Mouse (Mus musculus): ENCODE results near the gene Atp5j2. TPM values are rescaled to one million over a fixed set of nuclear protein-coding genes. Genes with fewer than 3 reads are reported as not detected.
"Not testable (repeated sequence)": the region's sequence is repeated elsewhere in the genome, so short reads cannot be mapped to it uniquely, and the experiment has no call there.

Gene Atp5j2
- polyA plus RNA-seq, 1 experiment from 2014 or later, result 568 TPM

DNA sequence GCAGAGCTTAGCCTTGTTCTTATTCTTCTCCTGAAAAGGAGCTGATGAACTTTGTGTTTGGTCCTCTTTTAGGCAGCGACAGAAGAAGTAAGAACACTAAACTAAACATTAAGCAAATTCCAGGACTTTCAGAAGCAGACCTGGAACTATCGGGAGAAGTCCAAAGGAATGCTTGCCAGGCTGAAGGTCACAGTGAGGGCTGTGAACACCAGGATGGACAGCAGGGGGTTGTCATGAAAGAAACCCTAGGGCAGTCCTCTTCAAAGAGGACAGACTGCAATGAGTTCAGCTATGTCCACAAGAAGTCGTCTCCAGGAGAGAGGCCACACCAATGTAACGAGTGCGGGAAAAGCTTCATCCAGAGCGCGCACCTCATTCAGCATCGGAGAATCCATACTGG, 28.1 kb upstream of the Atp5j2 start:
- whole genome bisulfite sequencing, result 93% methylated on average over 8 of the region's 8 CpGs
- Histone ChIP-seq H3K27ac (ENCODE audit: low read depth, low read length) (no peak overlapping the region), H3K4me3 (ENCODE audit: low read length) (no peak overlapping the region), H3K4me2 (replicated peaks; ENCODE audit: low read depth, low read length) (no peak overlapping the region), H3K4me1 (ENCODE audit: control insufficient read depth, insufficient read depth, low read length) (no peaks in the 10 kb centered on the region), H3K27me3 (ENCODE audit: control insufficient read depth, insufficient read depth, low read length) (no peaks in the 10 kb centered on the region), H3K36me3 (ENCODE audit: control insufficient read depth, insufficient read depth, low read length) (peaks cover 33% of the 10 kb centered on the region), H3K9me3 (ENCODE audit: control insufficient read depth, low read length) (no peaks in the 10 kb centered on the region), H3K9ac (ENCODE audit: low read depth, low read length) (no peak overlapping the region)
- ATAC-seq (ENCODE audit: low FRiP score, low TSS enrichment), result no peak

DNA sequence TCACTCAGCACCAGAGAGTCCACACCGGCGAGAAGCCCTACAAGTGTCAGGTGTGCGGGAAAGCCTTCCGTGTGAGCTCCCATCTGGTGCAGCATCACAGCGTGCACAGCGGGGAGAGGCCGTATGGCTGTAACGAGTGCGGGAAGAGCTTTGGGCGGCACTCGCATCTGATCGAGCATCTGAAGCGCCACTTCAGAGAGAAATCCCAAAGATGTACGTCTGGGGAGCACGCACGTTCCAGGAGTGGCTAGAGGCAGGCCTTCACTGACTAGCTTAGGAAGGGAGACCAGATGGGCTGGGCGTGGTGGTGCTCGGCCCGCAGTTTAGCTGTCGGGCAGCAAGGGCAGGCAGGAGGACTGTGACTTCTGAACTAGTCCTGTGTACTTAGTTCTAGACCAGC, 26.8 kb upstream of the Atp5j2 start:
- Histone ChIP-seq H3K27ac (ENCODE audit: low read depth, low read length) (no peak overlapping the region), H3K4me2 (replicated peaks; ENCODE audit: low read depth, low read length) (no peak overlapping the region), H3K36me3 (ENCODE audit: control insufficient read depth, insufficient read depth, low read length) (peaks cover 41% of the 10 kb centered on the region), H3K4me1 (ENCODE audit: control insufficient read depth, insufficient read depth, low read length) (no peaks in the 10 kb centered on the region), H3K4me3 (ENCODE audit: low read length) (no peak overlapping the region), H3K9me3 (ENCODE audit: control insufficient read depth, low read length) (no peaks in the 10 kb centered on the region), H3K9ac (ENCODE audit: low read depth, low read length) (no peak overlapping the region), H3K27me3 (ENCODE audit: control insufficient read depth, insufficient read depth, low read length) (no peaks in the 10 kb centered on the region)
- WGBS, result 95% methylated on average over 20 of the region's 20 CpGs
- ATAC-seq (ENCODE audit: low FRiP score, low TSS enrichment), result no peak

DNA sequence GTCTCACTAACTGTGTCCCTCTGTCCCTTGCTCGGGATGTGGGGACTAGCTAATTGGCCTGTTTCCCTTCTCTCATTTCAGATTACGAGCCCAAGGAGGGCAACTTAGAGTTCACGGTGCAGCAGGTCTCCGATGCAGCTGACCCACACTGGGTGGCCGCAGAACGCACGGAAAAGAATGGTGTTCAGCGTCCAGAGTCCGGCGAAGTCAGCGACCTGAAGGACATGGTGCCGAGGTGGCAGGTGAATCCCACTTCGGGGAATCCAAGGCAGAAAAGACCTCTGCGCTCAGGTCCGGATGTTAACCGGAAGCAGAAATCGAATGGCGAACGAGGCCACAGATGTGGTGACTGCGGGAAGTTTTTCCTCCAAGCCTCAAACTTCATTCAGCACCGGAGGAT, 26.3 kb upstream of the Atp5j2 start:
- Histone ChIP-seq H3K27ac (ENCODE audit: low read depth, low read length) (no peak overlapping the region), H3K36me3 (ENCODE audit: control insufficient read depth, insufficient read depth, low read length) (peaks cover 45% of the 10 kb centered on the region), H3K4me2 (replicated peaks; ENCODE audit: low read depth, low read length) (no peak overlapping the region), H3K4me3 (ENCODE audit: low read length) (no peak overlapping the region), H3K9ac (ENCODE audit: low read depth, low read length) (no peak overlapping the region), H3K9me3 (ENCODE audit: control insufficient read depth, low read length) (no peaks in the 10 kb centered on the region), H3K4me1 (ENCODE audit: control insufficient read depth, insufficient read depth, low read length) (no peaks in the 10 kb centered on the region), H3K27me3 (ENCODE audit: control insufficient read depth, insufficient read depth, low read length) (no peaks in the 10 kb centered on the region)
- no peak for ATAC-seq (ENCODE audit: low FRiP score, low TSS enrichment)
- 95% methylated on average over 21 of the region's 21 CpGs for WGBS

DNA sequence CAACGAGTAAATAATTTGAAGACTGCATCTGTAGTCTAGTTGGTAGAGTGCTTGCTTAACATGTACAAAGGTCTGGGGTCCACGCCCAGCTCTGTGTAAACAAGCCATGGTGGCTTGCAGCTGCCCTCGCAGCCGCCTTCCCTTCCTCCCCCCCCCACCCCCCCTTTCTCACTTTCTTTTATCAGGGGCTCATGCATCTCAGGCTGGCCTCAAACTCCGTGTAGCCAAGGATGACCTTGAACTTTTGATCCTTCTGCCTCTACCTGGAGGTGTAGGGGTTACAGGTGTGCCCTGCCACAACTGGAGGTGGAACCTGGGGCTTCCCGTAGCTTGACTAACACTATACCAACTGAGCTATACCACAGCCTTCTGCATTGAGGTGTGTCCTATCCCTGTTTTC, 25.9 kb upstream of the Atp5j2 start:
- Histone ChIP-seq H3K4me3 (ENCODE audit: low read length) (no peak overlapping the region), H3K27me3 (ENCODE audit: control insufficient read depth, insufficient read depth, low read length) (no peaks in the 10 kb centered on the region), H3K4me2 (replicated peaks; ENCODE audit: low read depth, low read length) (no peak overlapping the region), H3K36me3 (ENCODE audit: control insufficient read depth, insufficient read depth, low read length) (peaks cover 49% of the 10 kb centered on the region), H3K27ac (ENCODE audit: low read depth, low read length) (no peak overlapping the region), H3K4me1 (ENCODE audit: control insufficient read depth, insufficient read depth, low read length) (no peaks in the 10 kb centered on the region), H3K9me3 (ENCODE audit: control insufficient read depth, low read length) (no peaks in the 10 kb centered on the region), H3K9ac (ENCODE audit: low read depth, low read length) (no peak overlapping the region)
- ATAC-seq (ENCODE audit: low FRiP score, low TSS enrichment), result no peak
- 91% methylated on average over 6 of the region's 6 CpGs for WGBS

DNA sequence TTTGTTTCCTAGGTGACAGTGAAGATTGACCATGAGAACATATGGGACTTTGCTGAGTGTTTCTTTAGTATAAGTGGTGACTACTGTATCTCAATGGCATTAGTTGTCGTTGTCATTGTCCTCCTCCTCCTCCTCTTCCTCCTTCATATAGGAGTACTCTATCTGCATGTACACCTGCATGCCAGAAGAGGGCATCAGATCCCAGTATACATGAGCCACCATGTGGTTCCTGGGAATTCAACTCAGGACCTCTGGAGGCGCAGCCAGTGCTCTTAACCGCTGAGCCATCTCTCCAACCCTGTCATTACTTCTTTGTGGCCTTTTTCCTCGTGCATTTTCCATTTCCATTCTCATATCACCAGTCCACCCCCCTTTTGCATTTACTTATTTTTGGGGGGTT, 22.8 kb upstream of the Atp5j2 start:
- no peak overlapping the region for H3K27ac ChIP-seq (ENCODE audit: low read depth, low read length)
- H3K4me3 ChIP-seq (ENCODE audit: low read length), result no peak overlapping the region
- no peaks in the 10 kb centered on the region for H3K9me3 ChIP-seq (ENCODE audit: control insufficient read depth, low read length)
- H3K27me3 ChIP-seq (ENCODE audit: control insufficient read depth, insufficient read depth, low read length), result no peaks in the 10 kb centered on the region
- no peaks in the 10 kb centered on the region for H3K4me1 ChIP-seq (ENCODE audit: control insufficient read depth, insufficient read depth, low read length)
- no peak overlapping the region for H3K4me2 ChIP-seq (replicated peaks; ENCODE audit: low read depth, low read length)
- no peak overlapping the region for H3K9ac ChIP-seq (ENCODE audit: low read depth, low read length)
- no peak for ATAC-seq (ENCODE audit: low FRiP score, low TSS enrichment)
- H3K36me3 ChIP-seq (ENCODE audit: control insufficient read depth, insufficient read depth, low read length), result peaks cover 37% of the 10 kb centered on the region
- 70% methylated on average over 4 of the region's 4 CpGs for WGBS

DNA sequence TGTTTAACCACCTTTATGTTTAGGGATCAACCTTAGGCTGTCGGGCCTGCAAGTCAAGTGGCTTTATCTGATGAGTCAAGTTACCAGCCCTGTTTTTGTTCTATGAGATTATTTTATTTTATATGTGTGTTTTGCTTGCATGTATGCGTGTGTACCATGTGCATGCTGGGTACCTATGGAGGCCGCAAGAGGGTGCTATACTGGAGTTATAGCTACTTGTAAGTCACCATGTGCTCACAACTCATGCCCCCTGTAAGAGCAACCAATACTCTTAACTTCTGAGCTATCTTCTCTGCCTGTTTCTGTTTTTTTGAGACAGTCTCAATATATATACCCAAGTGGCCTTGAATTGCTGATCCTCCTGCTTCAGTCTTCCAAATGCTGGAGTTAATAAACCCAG, 21.6 kb upstream of the Atp5j2 start:
- ATAC-seq (ENCODE audit: low FRiP score, low TSS enrichment), result no peak
- Histone ChIP-seq H3K4me3 (ENCODE audit: low read length) (no peak overlapping the region), H3K9me3 (ENCODE audit: control insufficient read depth, low read length) (no peaks in the 10 kb centered on the region), H3K27me3 (ENCODE audit: control insufficient read depth, insufficient read depth, low read length) (no peaks in the 10 kb centered on the region), H3K9ac (ENCODE audit: low read depth, low read length) (no peak overlapping the region), H3K36me3 (ENCODE audit: control insufficient read depth, insufficient read depth, low read length) (peaks cover 33% of the 10 kb centered on the region), H3K27ac (ENCODE audit: low read depth, low read length) (no peak overlapping the region), H3K4me2 (replicated peaks; ENCODE audit: low read depth, low read length) (no peak overlapping the region), H3K4me1 (ENCODE audit: control insufficient read depth, insufficient read depth, low read length) (no peaks in the 10 kb centered on the region)
- 93% methylated on average over 3 of the region's 3 CpGs for WGBS

DNA sequence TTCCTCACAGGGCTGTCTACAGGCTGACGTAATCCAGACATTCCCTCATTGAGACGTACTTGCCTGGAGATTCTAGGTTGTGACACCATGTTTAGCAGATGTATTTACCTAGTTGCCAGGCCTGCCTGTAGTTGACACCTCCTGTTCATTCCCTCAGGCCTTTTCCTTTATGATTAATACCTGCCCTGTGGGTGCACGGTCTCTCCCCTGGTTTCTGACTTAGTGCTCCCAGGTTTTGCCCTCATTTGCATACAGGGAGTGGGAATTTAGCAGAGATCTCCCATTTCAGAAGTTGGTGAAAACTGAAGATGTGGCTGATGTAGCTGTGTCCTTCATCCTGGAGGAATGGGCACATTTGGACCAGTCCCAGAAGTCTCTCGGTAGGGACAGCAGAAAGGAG, 20.4 kb upstream of the Atp5j2 start:
- ATAC-seq (ENCODE audit: low FRiP score, low TSS enrichment), result no peak
- H3K9ac ChIP-seq (ENCODE audit: low read depth, low read length), result no peak overlapping the region
- peaks cover 31% of the 10 kb centered on the region for H3K36me3 ChIP-seq (ENCODE audit: control insufficient read depth, insufficient read depth, low read length)
- 95% methylated on average over 4 of the region's 4 CpGs for WGBS
- no peak overlapping the region for H3K4me3 ChIP-seq (ENCODE audit: low read length)
- no peaks in the 10 kb centered on the region for H3K27me3 ChIP-seq (ENCODE audit: control insufficient read depth, insufficient read depth, low read length)
- no peak overlapping the region for H3K4me2 ChIP-seq (replicated peaks; ENCODE audit: low read depth, low read length)
- H3K9me3 ChIP-seq (ENCODE audit: control insufficient read depth, low read length), result no peaks in the 10 kb centered on the region
- no peaks in the 10 kb centered on the region for H3K4me1 ChIP-seq (ENCODE audit: control insufficient read depth, insufficient read depth, low read length)
- no peak overlapping the region for H3K27ac ChIP-seq (ENCODE audit: low read depth, low read length)

DNA sequence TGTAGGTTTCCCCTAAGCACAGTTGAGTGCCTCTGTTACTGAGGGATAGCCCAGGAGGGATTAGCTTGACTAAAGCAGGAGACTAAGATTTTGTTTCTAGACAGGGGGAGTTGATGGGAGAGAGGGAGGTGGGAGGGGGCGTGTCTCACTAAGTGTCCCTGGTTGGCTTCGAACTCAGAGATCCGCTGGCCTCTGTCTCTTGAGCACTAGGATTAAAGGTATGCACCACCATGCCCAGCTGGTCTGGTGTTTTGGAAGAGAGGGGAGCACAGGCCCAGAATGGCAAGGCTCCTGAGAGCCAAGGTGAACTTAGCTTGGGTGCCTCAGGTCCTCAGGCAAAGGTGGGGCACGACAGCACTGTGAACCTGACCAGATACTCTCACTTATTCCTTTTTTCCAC, 19.5 kb upstream of the Atp5j2 start:
- Histone ChIP-seq H3K27me3 (ENCODE audit: control insufficient read depth, insufficient read depth, low read length) (no peaks in the 10 kb centered on the region), H3K4me2 (replicated peaks; ENCODE audit: low read depth, low read length) (no peak overlapping the region), H3K9me3 (ENCODE audit: control insufficient read depth, low read length) (no peaks in the 10 kb centered on the region), H3K4me3 (ENCODE audit: low read length) (no peak overlapping the region), H3K9ac (ENCODE audit: low read depth, low read length) (no peak overlapping the region), H3K36me3 (ENCODE audit: control insufficient read depth, insufficient read depth, low read length) (peaks cover 37% of the 10 kb centered on the region), H3K4me1 (ENCODE audit: control insufficient read depth, insufficient read depth, low read length) (no peaks in the 10 kb centered on the region), H3K27ac (ENCODE audit: low read depth, low read length) (no peak overlapping the region)
- ATAC-seq (ENCODE audit: low FRiP score, low TSS enrichment), result no peak
- WGBS, result 91% methylated on average over 4 of the region's 4 CpGs

DNA sequence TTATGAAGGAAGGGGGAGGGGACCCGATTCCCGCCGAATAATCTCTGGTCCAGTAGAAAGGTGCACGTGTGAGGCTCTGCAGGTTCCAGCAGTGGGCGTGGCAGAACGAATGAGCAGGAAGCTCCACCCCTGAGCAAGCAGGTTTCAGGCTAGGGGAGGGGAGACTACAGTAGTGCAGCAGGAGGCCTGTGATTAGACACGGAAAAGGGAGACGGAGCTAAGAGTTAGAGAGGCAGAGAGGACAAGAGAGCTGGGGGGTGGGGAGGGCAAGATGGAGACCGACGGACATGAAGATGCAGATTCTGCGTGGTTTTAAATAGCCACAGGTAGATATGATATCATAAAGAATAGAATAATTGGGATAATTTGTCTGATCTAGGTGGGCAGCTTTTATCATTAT, 16.5 kb upstream of the Atp5j2 start:
- not testable (repeated sequence) for H3K27me3 ChIP-seq (ENCODE audit: control insufficient read depth, insufficient read depth, low read length); H3K4me2 ChIP-seq (replicated peaks; ENCODE audit: low read depth, low read length); H3K9me3 ChIP-seq (ENCODE audit: control insufficient read depth, low read length); H3K27ac ChIP-seq (ENCODE audit: low read depth, low read length); H3K9ac ChIP-seq (ENCODE audit: low read depth, low read length); ATAC-seq (ENCODE audit: low FRiP score, low TSS enrichment); H3K4me3 ChIP-seq (ENCODE audit: low read length)
- WGBS, result 46% methylated on average over 11 of the region's 11 CpGs
- Histone ChIP-seq H3K36me3 (ENCODE audit: control insufficient read depth, insufficient read depth, low read length) (peaks cover 27% of the 10 kb centered on the region), H3K4me1 (ENCODE audit: control insufficient read depth, insufficient read depth, low read length) (peaks cover 10% of the 10 kb centered on the region)

DNA sequence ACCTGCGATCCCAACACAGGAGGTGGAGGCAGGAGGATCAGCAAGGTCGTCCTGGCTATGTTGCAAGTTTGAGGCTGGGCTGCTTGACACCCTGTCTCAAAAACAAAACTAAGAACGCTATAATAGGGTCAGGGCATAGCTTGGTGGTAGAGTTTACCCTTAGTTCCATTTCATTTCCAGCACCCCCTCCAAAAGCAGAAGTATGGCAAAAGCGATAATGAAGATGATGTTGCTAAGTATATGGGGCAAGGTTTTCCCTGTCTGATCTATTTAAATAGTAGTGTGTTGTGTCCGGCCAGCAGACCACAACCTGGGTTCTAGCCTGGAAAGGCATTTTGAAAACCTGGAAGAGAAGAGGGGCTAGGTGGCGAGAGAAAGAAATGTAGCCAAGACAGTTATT, 16.1 kb upstream of the Atp5j2 start:
- H3K36me3 ChIP-seq (ENCODE audit: control insufficient read depth, insufficient read depth, low read length), result peaks cover 22% of the 10 kb centered on the region
- no peaks in the 10 kb centered on the region for H3K27me3 ChIP-seq (ENCODE audit: control insufficient read depth, insufficient read depth, low read length)
- no peak overlapping the region for H3K9ac ChIP-seq (ENCODE audit: low read depth, low read length)
- no peak overlapping the region for H3K4me2 ChIP-seq (replicated peaks; ENCODE audit: low read depth, low read length)
- H3K4me3 ChIP-seq (ENCODE audit: low read length), result no peak overlapping the region
- 90% methylated on average over 6 of the region's 6 CpGs for WGBS
- H3K4me1 ChIP-seq (ENCODE audit: control insufficient read depth, insufficient read depth, low read length), result peaks cover 10% of the 10 kb centered on the region
- H3K27ac ChIP-seq (ENCODE audit: low read depth, low read length), result no peak overlapping the region
- H3K9me3 ChIP-seq (ENCODE audit: control insufficient read depth, low read length), result no peaks in the 10 kb centered on the region
- ATAC-seq (ENCODE audit: low FRiP score, low TSS enrichment), result no peak

Measured in kidney, embryonic 14.5 days (tissue).